Mouse (Mus musculus) bone marrow, adult 2 months (tissue): ENCODE results near the gene Traf5.

Experiments
- CTCF ChIP-seq: fragments of 200-500 bp; IDR thresholded peaks from 2 replicates; pipeline ENCODE4 v1.5.1; 2011; ENCODE audit warnings: low read length, control low read depth; ENCODE audit not compliant: control insufficient read depth, insufficient read depth
- POLR2A ChIP-seq: fragments of 200-500 bp; IDR thresholded peaks from 2 replicates; pipeline ENCODE4 v1.6.1; 2011; ENCODE audit warnings: low read depth, mild to moderate bottlenecking, control low read depth, low read length, borderline replicate concordance; ENCODE audit not compliant: control insufficient read depth

- TF ChIP-seq POLR2A (no peak), CTCF (no peak)
These were observed 104.9 kb downstream of the Traf5 start for GRCm38 (mm10) chr1:191987481-191987769.
